Mouse (Mus musculus) lung, embryonic 15.5 days (tissue): Measurements from ENCODE around the gene Pcsk1n. TPM values are rescaled to one million over a fixed set of nuclear protein-coding genes. Genes with fewer than 3 reads are reported as not detected.
A peak's percentile ranks its signal among the peaks of the same experiment; 100 is the strongest.
"Not testable (repeated sequence)": the region's sequence is repeated elsewhere in the genome, so short reads cannot be mapped to it uniquely, and the experiment has no call there.

ENCODE experiments used
- ATAC-seq: fragments of 200-750 bp; cut with Nextera tagmentation; 2 replicates; pipeline ENCODE4 v1.8.0; 2017; ENCODE audit warnings: moderate number of reproducible peaks, borderline replicate concordance; ENCODE audit not compliant: low FRiP score, low TSS enrichment; ENCODE audit errors: extremely low read depth
- H3K27ac ChIP-seq: fragments of 300-500 bp; sonication (generic); 2 replicates; pipeline ENCODE4 v1.5.1; 2015; ENCODE audit warnings: moderate library complexity, mild to moderate bottlenecking, inconsistent platforms
- H3K27me3 ChIP-seq: fragments of 300-500 bp; sonication (generic); 2 replicates; pipeline ENCODE4 v1.6.1; 2015; ENCODE audit warnings: inconsistent platforms
- H3K36me3 ChIP-seq: fragments of 300-500 bp; sonication (generic); 2 replicates; pipeline ENCODE4 v1.6.1; 2015; ENCODE audit warnings: inconsistent platforms
- H3K4me1 ChIP-seq: fragments of 300-500 bp; sonication (generic); 2 replicates; pipeline ENCODE4 v1.6.1; 2015; ENCODE audit warnings: inconsistent platforms
- H3K4me2 ChIP-seq: fragments of 300-500 bp; sonication (generic); 2 replicates; pipeline ENCODE4 v1.6.1; 2015; ENCODE audit warnings: inconsistent platforms, mild to moderate bottlenecking, moderate library complexity
- H3K4me3 ChIP-seq: fragments of 300-500 bp; sonication (generic); 2 replicates; pipeline ENCODE4 v1.5.1; 2015; ENCODE audit warnings: mild to moderate bottlenecking, inconsistent platforms
- H3K9ac ChIP-seq: fragments of 300-500 bp; sonication (generic); 2 replicates; pipeline ENCODE4 v1.6.1; 2015; ENCODE audit warnings: inconsistent platforms
- H3K9me3 ChIP-seq: fragments of 300-500 bp; sonication (generic); 2 replicates; pipeline ENCODE4 v1.6.1; 2016; ENCODE audit warnings: inconsistent platforms
- WGBS: fragments of 180-500 bp; shearing (Covaris S2); methylation state at CpG from one replicate; pipeline ENCODE4 v1.1.7; 2015; 5-methylcytosine and 5-hydroxymethylcytosine counted together
- polyA plus RNA-seq: library from polyadenylated mRNA; unstranded; fragments of >200 nt; fragmentation: Nextera tagmentation; extraction: Ambion mirVana; gene quantifications from 2 replicates; pipeline ENCODE4 v1.2.1, GENCODE M21; 2015

The Pcsk1n gene
- polyA plus RNA-seq, 1 experiment from 2014 or later = 1.9 TPM

GRCm38 (mm10) chrX:7909242-7909641 is 10.4 kb upstream of the Pcsk1n start, which contains the start of gene Gm10490:
Gene Gm10490 (plus strand): TSS chrX:7909542.
- H3K4me1 ChIP-seq, H3K9ac ChIP-seq, ATAC-seq, H3K27me3 ChIP-seq, H3K4me3 ChIP-seq, H3K9me3 ChIP-seq, H3K36me3 ChIP-seq, H3K27ac ChIP-seq, H3K4me2 ChIP-seq: not testable (repeated sequence)
- WGBS = 85% methylated on average over 4 of the region's 4 CpGs

- Histone ChIP-seq H3K4me1 (no peaks in the 10 kb centered on the region), H3K4me2 (no peak overlapping the region), H3K9me3 (no peaks in the 10 kb centered on the region), H3K36me3 (0 out of 2 replicates have a peak, but pooled peaks cover 3% of the 10 kb centered on the region), H3K4me3 (no peak overlapping the region), H3K9ac (no peak overlapping the region), H3K27ac (no peak overlapping the region), H3K27me3 (no peaks in the 10 kb centered on the region)
- 50% methylated on average over 6 of the region's 6 CpGs for WGBS
- no peak for ATAC-seq
Measured at GRCm38 (mm10) chrX:7910473-7910872, 9.1 kb upstream of the Pcsk1n start.

- H3K9me3 ChIP-seq, H3K4me1 ChIP-seq, H3K4me2 ChIP-seq, H3K9ac ChIP-seq, H3K27ac ChIP-seq, ATAC-seq, H3K4me3 ChIP-seq, H3K36me3 ChIP-seq: not testable (repeated sequence)
- H3K27me3 ChIP-seq = peaks cover 15% of the 10 kb centered on the region
- WGBS = 22% methylated on average over 3 of the region's 3 CpGs
Measured at GRCm38 (mm10) chrX:7915669-7916068, 4.0 kb upstream of the Pcsk1n start.

- H3K4me3 ChIP-seq, H3K4me2 ChIP-seq, H3K4me1 ChIP-seq, H3K36me3 ChIP-seq, H3K27ac ChIP-seq, H3K9me3 ChIP-seq, ATAC-seq, H3K9ac ChIP-seq: not testable (repeated sequence)
- H3K27me3 ChIP-seq = peaks cover 38% of the 10 kb centered on the region
- 73% methylated on average over 6 of the region's 6 CpGs for WGBS
Measured at GRCm38 (mm10) chrX:7917960-7918359, 1.7 kb upstream of the Pcsk1n start.

GRCm38 (mm10) chrX:7922032-7922431 is 2.4 kb downstream of the Pcsk1n start:
- Histone ChIP-seq H3K27me3 (peaks cover 70% of the 10 kb centered on the region), H3K9ac (no peak overlapping the region), H3K9me3 (no peaks in the 10 kb centered on the region), H3K4me2 (peak overlapping the region; percentile 47), H3K4me1 (0 out of 2 replicates have a peak, but pooled peaks cover 5% of the 10 kb centered on the region), H3K36me3 (no peaks in the 10 kb centered on the region), H3K27ac (no peak overlapping the region), H3K4me3 (peak overlapping the region; percentile 18)
- 18% methylated on average over 29 of the region's 48 CpGs for WGBS
- no peak for ATAC-seq

GRCm38 (mm10) chrX:7926266-7926665 is 6.6 kb downstream of the Pcsk1n start:
- Histone ChIP-seq H3K27ac (no peak overlapping the region), H3K36me3 (no peaks in the 10 kb centered on the region), H3K4me1 (0 out of 2 replicates have a peak, but pooled peaks cover 5% of the 10 kb centered on the region), H3K4me2 (no peak overlapping the region), H3K27me3 (peaks cover 62% of the 10 kb centered on the region), H3K4me3 (no peak overlapping the region), H3K9ac (no peak overlapping the region), H3K9me3 (no peaks in the 10 kb centered on the region)
- 66% methylated on average over 6 of the region's 6 CpGs for WGBS
- ATAC-seq = no peak

- Histone ChIP-seq H3K4me1 (0 out of 2 replicates have a peak, but pooled peaks cover 2% of the 10 kb centered on the region), H3K9me3 (no peaks in the 10 kb centered on the region), H3K36me3 (no peaks in the 10 kb centered on the region), H3K4me3 (no peak overlapping the region), H3K27ac (no peak overlapping the region), H3K4me2 (no peak overlapping the region), H3K9ac (no peak overlapping the region), H3K27me3 (peaks cover 53% of the 10 kb centered on the region)
- 17% methylated on average over 10 of the region's 10 CpGs for WGBS
- no peak for ATAC-seq
Measured at GRCm38 (mm10) chrX:7927116-7927515, 7.5 kb downstream of the Pcsk1n start.

- peaks cover 41% of the 10 kb centered on the region for H3K27me3 ChIP-seq
- H3K27ac ChIP-seq = no peak within 1 kb of the TSS
- no peaks in the 10 kb centered on the region for H3K9me3 ChIP-seq
- no peak for ATAC-seq
- 0 out of 2 replicates have a peak, but pooled peaks cover 1% of the 10 kb centered on the region for H3K36me3 ChIP-seq
- no peak within 1 kb of the TSS for H3K9ac ChIP-seq
- H3K4me1 ChIP-seq = no peaks in the 10 kb centered on the region
- WGBS = 17% methylated on average over 17 of the region's 19 CpGs
- no peak within 1 kb of the TSS for H3K4me2 ChIP-seq
- no peak within 1 kb of the TSS for H3K4me3 ChIP-seq
Measured at GRCm38 (mm10) chrX:7928270-7928790, 8.7 kb downstream of the Pcsk1n start, which contains the start of gene Eras. Gene Eras (minus strand): TSS chrX:7928607.

GRCm38 (mm10) chrX:7936874-7937273 is 17.3 kb downstream of the Pcsk1n start:
- Histone ChIP-seq H3K4me1 (no peaks in the 10 kb centered on the region), H3K27me3 (no peaks in the 10 kb centered on the region), H3K36me3 (0 out of 2 replicates have a peak, but pooled peaks cover 2% of the 10 kb centered on the region), H3K9me3 (no peaks in the 10 kb centered on the region), H3K4me2 (no peak overlapping the region), H3K9ac (no peak overlapping the region), H3K4me3 (no peak overlapping the region), H3K27ac (no peak overlapping the region)
- 51% methylated on average over 11 of the region's 11 CpGs for WGBS
- ATAC-seq = no peak

- 87% methylated on average over 6 of the region's 6 CpGs for WGBS
- no peak overlapping the region for H3K4me3 ChIP-seq
- no peak for ATAC-seq
- H3K36me3 ChIP-seq = 0 out of 2 replicates have a peak, but pooled peaks cover 2% of the 10 kb centered on the region
- no peak overlapping the region for H3K9ac ChIP-seq
- H3K9me3 ChIP-seq = no peaks in the 10 kb centered on the region
- H3K27me3 ChIP-seq = no peaks in the 10 kb centered on the region
- no peaks in the 10 kb centered on the region for H3K4me1 ChIP-seq
- no peak overlapping the region for H3K27ac ChIP-seq
- no peak overlapping the region for H3K4me2 ChIP-seq
Measured at GRCm38 (mm10) chrX:7937667-7938066, 18.0 kb downstream of the Pcsk1n start.

GRCm38 (mm10) chrX:7945618-7946017 is 26.0 kb downstream of the Pcsk1n start:
- Histone ChIP-seq H3K36me3 (no peaks in the 10 kb centered on the region; the same call in 1 of the 2 replicates), H3K4me1 (no peaks in the 10 kb centered on the region), H3K9me3 (no peaks in the 10 kb centered on the region), H3K9ac (no peak overlapping the region), H3K27ac (no peak overlapping the region), H3K4me2 (no peak overlapping the region), H3K4me3 (no peak overlapping the region), H3K27me3 (no peaks in the 10 kb centered on the region)
- no peak for ATAC-seq
- 69% methylated on average over 8 of the region's 8 CpGs for WGBS

- ATAC-seq = peak; percentile 28; the same call in 1 of the 2 replicates
- H3K36me3 ChIP-seq = no peaks in the 10 kb centered on the region; the same call in 1 of the 2 replicates
- H3K9ac ChIP-seq = peak within 1 kb of the TSS; percentile 47
- H3K27ac ChIP-seq = peak within 1 kb of the TSS; percentile 20; the same call in 1 of the 2 replicates
- 16% methylated on average over 32 of the region's 37 CpGs for WGBS
- peak within 1 kb of the TSS; percentile 57 for H3K4me2 ChIP-seq
- no peaks in the 10 kb centered on the region for H3K27me3 ChIP-seq
- no peaks in the 10 kb centered on the region for H3K9me3 ChIP-seq
- H3K4me3 ChIP-seq = peak within 1 kb of the TSS; percentile 53
- H3K4me1 ChIP-seq = no peaks in the 10 kb centered on the region
Measured at GRCm38 (mm10) chrX:7947108-7947899, 27.7 kb downstream of the Pcsk1n start, which contains the start of gene Hdac6. Gene Hdac6 (minus strand): TSS chrX:7947889.
